Mouse (Mus musculus): ENCODE measurements at regions not wholly inside any gene's neighbourhood (a gene's known extent, or its start where the extent isn't known, plus 50 kb on each side); places are given as distances from the start of the nearest gene placed in this dataset.

GRCm38 (mm10) chr2:159422281-159422937 lies 627.8 kb downstream of the Dhx35 start:
- no peak overlapping the region for H3K4me3 ChIP-seq (ENCODE audit: insufficient read depth, poor library complexity, severe bottlenecking)
- H3K79me3 ChIP-seq (ENCODE audit: low read depth) = no peaks in the 10 kb centered on the region
- no peaks in the 10 kb centered on the region for H3K79me2 ChIP-seq (ENCODE audit: control insufficient read depth, insufficient read depth)
- H3K27me3 ChIP-seq (ENCODE audit: control insufficient read depth, insufficient read depth, insufficient read length) = no peaks in the 10 kb centered on the region
- no peaks in the 10 kb centered on the region for H3K36me3 ChIP-seq (ENCODE audit: control insufficient read depth, insufficient read depth)
- TF ChIP-seq CTCF (IDR thresholded peaks at IDR 0.05; ENCODE audit: control insufficient read depth, insufficient read depth, insufficient read length) (no peak), MYOG (IDR thresholded peaks at IDR 0.05; ENCODE audit: control insufficient read depth, extremely low read depth, insufficient read length) (no peak), MAX (IDR thresholded peaks at IDR 0.05) (no peak), USF1 (IDR thresholded peaks at IDR 0.05; ENCODE audit: low read depth) (no peak), MYOD1 (IDR thresholded peaks at IDR 0.05; ENCODE audit: control insufficient read depth, insufficient read length, low read depth) (no peak)
- no peak overlapping the region for H3ac ChIP-seq (ENCODE audit: control insufficient read depth, insufficient read length, low read depth)

- no peak overlapping the region for H3ac ChIP-seq (ENCODE audit: control insufficient read depth, insufficient read length, low read depth)
- H3K27me3 ChIP-seq (ENCODE audit: control insufficient read depth, insufficient read depth, insufficient read length) = no peaks in the 10 kb centered on the region
- no peaks in the 10 kb centered on the region for H3K79me2 ChIP-seq (ENCODE audit: control insufficient read depth, insufficient read depth)
- H3K36me3 ChIP-seq (ENCODE audit: control insufficient read depth, insufficient read depth) = no peaks in the 10 kb centered on the region
- H3K79me3 ChIP-seq (ENCODE audit: low read depth) = no peaks in the 10 kb centered on the region
- no peak for TF ChIP-seq MYOD1 (IDR thresholded peaks at IDR 0.05; ENCODE audit: control insufficient read depth, insufficient read length, low read depth)
- no peak overlapping the region for H3K4me3 ChIP-seq (ENCODE audit: insufficient read depth, poor library complexity, severe bottlenecking)
Observed at GRCm38 (mm10) chr2:159428201-159428600, 633.6 kb downstream of the Dhx35 start.

- H3K36me3 ChIP-seq (ENCODE audit: control insufficient read depth, insufficient read depth) = no peaks in the 10 kb centered on the region
- no peak overlapping the region for H3K4me3 ChIP-seq (ENCODE audit: insufficient read depth, poor library complexity, severe bottlenecking)
- no peak overlapping the region for H3ac ChIP-seq (ENCODE audit: control insufficient read depth, insufficient read length, low read depth)
- H3K79me3 ChIP-seq (ENCODE audit: low read depth) = no peaks in the 10 kb centered on the region
- H3K27me3 ChIP-seq (ENCODE audit: control insufficient read depth, insufficient read depth, insufficient read length) = no peaks in the 10 kb centered on the region
- no peaks in the 10 kb centered on the region for H3K79me2 ChIP-seq (ENCODE audit: control insufficient read depth, insufficient read depth)
- no peak for TF ChIP-seq CEBPB (IDR thresholded peaks at IDR 0.05; ENCODE audit: low read depth)
- no peak for TF ChIP-seq FOSL1 (IDR thresholded peaks at IDR 0.05; ENCODE audit: insufficient read depth, low read length, poor library complexity, severe bottlenecking)
- no peak for TF ChIP-seq MAX (IDR thresholded peaks at IDR 0.05)
- TF ChIP-seq MYOG (IDR thresholded peaks at IDR 0.05; ENCODE audit: control insufficient read depth, extremely low read depth, insufficient read length) = no peak
- no peak for TF ChIP-seq MYOD1 (IDR thresholded peaks at IDR 0.05; ENCODE audit: control insufficient read depth, insufficient read length, low read depth)
- TF ChIP-seq USF1 (IDR thresholded peaks at IDR 0.05; ENCODE audit: low read depth) = no peak
- TF ChIP-seq CTCF (IDR thresholded peaks at IDR 0.05; ENCODE audit: control insufficient read depth, insufficient read depth, insufficient read length) = no peak
Observed at GRCm38 (mm10) chr2:159430577-159431329, 636.1 kb downstream of the Dhx35 start.

DNA sequence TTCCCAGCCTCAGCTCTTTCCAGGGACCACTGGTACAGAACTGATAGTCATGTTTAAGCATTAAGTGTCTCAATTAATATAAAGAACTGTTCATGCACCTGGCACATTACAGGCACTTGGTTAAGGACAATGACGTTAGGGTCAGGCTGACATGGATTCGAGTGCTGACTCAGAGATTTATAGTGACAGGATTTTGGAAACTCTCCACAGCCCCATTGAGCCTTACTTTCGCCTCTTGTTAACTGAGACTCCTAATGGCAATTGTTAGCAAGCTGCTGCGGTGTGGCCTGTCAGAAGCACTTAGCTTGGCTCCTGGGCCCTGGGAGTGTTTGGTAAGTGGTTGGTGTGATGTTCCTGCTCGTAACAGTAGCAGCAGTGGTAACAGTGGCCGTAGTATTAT lies 644.4 kb downstream of the Dhx35 start:
- H3K4me3 ChIP-seq (ENCODE audit: insufficient read depth, poor library complexity, severe bottlenecking) = no peak overlapping the region
- no peak overlapping the region for H3ac ChIP-seq (ENCODE audit: control insufficient read depth, insufficient read length, low read depth)
- no peaks in the 10 kb centered on the region for H3K36me3 ChIP-seq (ENCODE audit: control insufficient read depth, insufficient read depth)
- TF ChIP-seq USF1 (IDR thresholded peaks at IDR 0.05; ENCODE audit: low read depth) (no peak), FOSL1 (IDR thresholded peaks at IDR 0.05; ENCODE audit: insufficient read depth, low read length, poor library complexity, severe bottlenecking) (no peak), MYOD1 (IDR thresholded peaks at IDR 0.05; ENCODE audit: control insufficient read depth, insufficient read length, low read depth) (no peak)
- no peaks in the 10 kb centered on the region for H3K79me3 ChIP-seq (ENCODE audit: low read depth)
- no peaks in the 10 kb centered on the region for H3K79me2 ChIP-seq (ENCODE audit: control insufficient read depth, insufficient read depth)
- no peaks in the 10 kb centered on the region for H3K27me3 ChIP-seq (ENCODE audit: control insufficient read depth, insufficient read depth, insufficient read length)

DNA sequence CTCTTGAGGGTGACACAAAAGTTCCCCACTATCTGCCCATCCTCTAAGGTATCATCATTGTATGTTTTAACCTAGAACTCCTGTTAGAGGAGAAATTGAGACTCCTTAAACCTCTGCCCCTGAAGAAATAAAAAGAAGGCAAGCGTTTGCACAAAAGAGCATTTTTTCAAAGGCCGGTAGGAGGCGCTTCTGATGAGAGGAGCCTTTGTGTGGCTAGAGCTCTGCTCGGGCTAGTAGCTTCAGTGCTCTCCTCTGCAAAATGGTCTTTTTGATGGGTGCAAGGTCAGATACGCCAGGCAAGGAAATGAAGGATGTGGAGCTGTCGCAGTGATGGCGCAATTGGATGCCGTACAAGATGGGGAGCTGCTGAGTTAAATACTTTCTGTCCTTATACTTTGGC lies 649.0 kb downstream of the Dhx35 start:
- no peaks in the 10 kb centered on the region for H3K79me3 ChIP-seq (ENCODE audit: low read depth)
- TF ChIP-seq MAX (IDR thresholded peaks at IDR 0.05) = no peak
- no peak for TF ChIP-seq USF1 (IDR thresholded peaks at IDR 0.05; ENCODE audit: low read depth)
- TF ChIP-seq FOSL1 (IDR thresholded peaks at IDR 0.05; ENCODE audit: insufficient read depth, low read length, poor library complexity, severe bottlenecking) = no peak
- no peak for TF ChIP-seq CTCF (IDR thresholded peaks at IDR 0.05; ENCODE audit: control insufficient read depth, insufficient read depth, insufficient read length)
- no peak for TF ChIP-seq MYOG (IDR thresholded peaks at IDR 0.05; ENCODE audit: control insufficient read depth, extremely low read depth, insufficient read length)
- TF ChIP-seq MYOD1 (IDR thresholded peaks at IDR 0.05; ENCODE audit: control insufficient read depth, insufficient read length, low read depth) = no peak
- TF ChIP-seq CEBPB (IDR thresholded peaks at IDR 0.05; ENCODE audit: low read depth) = no peak
- H3K4me3 ChIP-seq (ENCODE audit: insufficient read depth, poor library complexity, severe bottlenecking) = no peak overlapping the region
- no peak overlapping the region for H3ac ChIP-seq (ENCODE audit: control insufficient read depth, insufficient read length, low read depth)
- H3K27me3 ChIP-seq (ENCODE audit: control insufficient read depth, insufficient read depth, insufficient read length) = no peaks in the 10 kb centered on the region
- no peaks in the 10 kb centered on the region for H3K79me2 ChIP-seq (ENCODE audit: control insufficient read depth, insufficient read depth)
- H3K36me3 ChIP-seq (ENCODE audit: control insufficient read depth, insufficient read depth) = no peaks in the 10 kb centered on the region

- H3K79me3 ChIP-seq (ENCODE audit: low read depth) = no peaks in the 10 kb centered on the region
- no peak for TF ChIP-seq CEBPB (IDR thresholded peaks at IDR 0.05; ENCODE audit: low read depth)
- no peak for TF ChIP-seq USF1 (IDR thresholded peaks at IDR 0.05; ENCODE audit: low read depth)
- TF ChIP-seq MAX (IDR thresholded peaks at IDR 0.05) = no peak
- no peak for TF ChIP-seq MYOD1 (IDR thresholded peaks at IDR 0.05; ENCODE audit: control insufficient read depth, insufficient read length, low read depth)
- TF ChIP-seq MYOG (IDR thresholded peaks at IDR 0.05; ENCODE audit: control insufficient read depth, extremely low read depth, insufficient read length) = no peak
- TF ChIP-seq FOSL1 (IDR thresholded peaks at IDR 0.05; ENCODE audit: insufficient read depth, low read length, poor library complexity, severe bottlenecking) = no peak
- no peak for TF ChIP-seq CTCF (IDR thresholded peaks at IDR 0.05; ENCODE audit: control insufficient read depth, insufficient read depth, insufficient read length)
- H3ac ChIP-seq (ENCODE audit: control insufficient read depth, insufficient read length, low read depth) = no peak overlapping the region
- no peaks in the 10 kb centered on the region for H3K79me2 ChIP-seq (ENCODE audit: control insufficient read depth, insufficient read depth)
- no peaks in the 10 kb centered on the region for H3K36me3 ChIP-seq (ENCODE audit: control insufficient read depth, insufficient read depth)
- no peak overlapping the region for H3K4me3 ChIP-seq (ENCODE audit: insufficient read depth, poor library complexity, severe bottlenecking)
- H3K27me3 ChIP-seq (ENCODE audit: control insufficient read depth, insufficient read depth, insufficient read length) = no peaks in the 10 kb centered on the region
Observed at GRCm38 (mm10) chr2:159446434-159446833, 651.8 kb downstream of the Dhx35 start.
